ENCODE assay signal across 8 mouse cellular contexts in the genomic region with DNA sequence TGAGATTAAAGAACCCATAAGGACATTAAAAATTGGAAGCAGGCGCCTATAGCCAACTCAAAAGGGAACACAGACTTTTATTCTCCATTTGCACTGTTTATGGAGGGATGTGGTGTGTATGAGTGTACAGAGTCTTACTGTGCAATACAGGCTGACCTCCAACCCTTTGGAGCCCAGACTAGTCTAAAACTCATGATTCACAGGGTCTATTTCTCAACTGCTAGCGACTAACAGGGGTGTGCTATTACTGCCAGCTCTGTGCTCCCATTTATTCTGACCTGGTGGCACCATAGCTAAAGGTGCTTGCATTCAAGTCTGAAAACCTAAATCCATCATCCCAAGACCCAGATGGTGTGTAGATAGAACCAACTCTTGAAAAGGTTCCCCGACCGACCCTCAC. TPM values are rescaled to one million over a fixed set of nuclear protein-coding genes. Genes with fewer than 3 reads are reported as not detected.
A peak's percentile ranks its signal among the peaks of the same experiment; 100 is the strongest.
DNase-seq lines count a peak whose midpoint lies in the region; ATAC-seq and TF ChIP-seq lines count a peak whose summit lies in the region.

No protein-coding gene starts in this region.

- no peaks in the 10 kb centered on the region for H3K27me3 ChIP-seq in intestine, postnatal 0 days (replicated peaks; ENCODE audit: control insufficient read depth, insufficient read depth, low read length)
- no peaks in the 10 kb centered on the region for H3K27me3 ChIP-seq in small intestine, adult 2 months (ENCODE audit: control insufficient read depth, insufficient read depth, low read length)

- H3K36me3 ChIP-seq in intestine, postnatal 0 days (ENCODE audit: control insufficient read depth, insufficient read depth) = no peaks in the 10 kb centered on the region
- H3K36me3 ChIP-seq in small intestine, adult 2 months (ENCODE audit: control insufficient read depth, insufficient read depth, low read length) = no peaks in the 10 kb centered on the region

- H3K9me3 ChIP-seq in intestine, postnatal 0 days (ENCODE audit: control insufficient read depth) = no peaks in the 10 kb centered on the region

- H3K4me2 ChIP-seq in intestine, postnatal 0 days (replicated peaks; ENCODE audit: low read depth) = peak overlapping the region; percentile 78

- DNase-seq in cerebellum, adult 9-11 months = peak; percentile 21
- no peak for DNase-seq in cerebellum, postnatal 36 days
- peak; percentile 17 for DNase-seq in thymus, postnatal 0 days (ENCODE audit: low spot score)
- no peak for DNase-seq in thymus, postnatal 10 days (ENCODE audit: low spot score in 2 of 2)
- no peak for DNase-seq in Muller cell, postnatal 12 days (ENCODE audit: inconsistent ontology term)
- DNase-seq in thymus, postnatal 4 days = no peak

- no peak for TF ChIP-seq CTCF in intestine, postnatal 0 days (IDR thresholded peaks at IDR 0.05; ENCODE audit: low read depth)
- TF ChIP-seq CTCF in small intestine, adult 2 months (IDR thresholded peaks at IDR 0.05; ENCODE audit: extremely low read depth, insufficient read length, insufficient replicate concordance, low read depth, low read length) = no peak

- H3K4me3 ChIP-seq in intestine, postnatal 0 days (ENCODE audit: low read depth, low read length) = peak overlapping the region; percentile 74
- peak overlapping the region; percentile 64 for H3K4me3 ChIP-seq in small intestine, adult 2 months (ENCODE audit: low read depth, low read length)

- WGBS in intestine, postnatal 0 days = 68% methylated on average over 4 of the region's 4 CpGs
- 81% methylated on average over 4 of the region's 4 CpGs for WGBS in small intestine, adult 2 months

- no peak overlapping the region for H3K9ac ChIP-seq in intestine, postnatal 0 days (ENCODE audit: low read depth, low read length)

- ATAC-seq in intestine, postnatal 0 days = no peak

- TF ChIP-seq POLR2A in small intestine, adult 2 months (IDR thresholded peaks at IDR 0.05; ENCODE audit: low read depth, low read length) = no peak

- no peaks in the 10 kb centered on the region for H3K4me1 ChIP-seq in intestine, postnatal 0 days (replicated peaks; ENCODE audit: control insufficient read depth, insufficient read depth, low read length)
- H3K4me1 ChIP-seq in small intestine, adult 2 months (ENCODE audit: control insufficient read depth, insufficient read depth, insufficient read length, low read length) = peaks cover 3% of the 10 kb centered on the region; the same call in 1 of the 2 replicates

- 0 out of 2 replicates have a peak overlapping the region, but pooled peaks have one; percentile 67 for H3K27ac ChIP-seq in intestine, postnatal 0 days (ENCODE audit: low read depth, low read length)
- no peak overlapping the region for H3K27ac ChIP-seq in small intestine, adult 2 months (ENCODE audit: insufficient read depth, low read depth, low read length)

RNA-seq across cellular contexts. Expression of a gene that starts 2.9 kb away (rescaled TPM):
- polyA plus RNA-seq in thymus, postnatal 0 days (2015; fragmentation: Nextera tagmentation; extraction: Ambion mirVana) = 71.5 and 86.6 TPM in 2 replicates
- 34.7 and 38.2 TPM in 2 replicates for polyA plus RNA-seq in intestine, postnatal 0 days (2015; fragmentation: Nextera tagmentation; extraction: Ambion mirVana)
- polyA plus RNA-seq in small intestine, adult 2 months (2012; rRNA removed) = 9.4 and 22.7 TPM in 2 replicates

Comparison
In these comparisons a context has a peak if more than half of its experiments do, and no peak if none do; other contexts are left out.
1. DNase-seq: peak in cerebellum, adult 9-11 months (single experiment) and thymus, postnatal 0 days (single experiment); none in cerebellum, postnatal 36 days (0 of 2), thymus, postnatal 10 days (0 of 2), Muller cell, postnatal 12 days (single experiment) and thymus, postnatal 4 days (single experiment).